Mouse (Mus musculus): ENCODE data around the gene Tmem267. TPM values are rescaled to one million over a fixed set of nuclear protein-coding genes. Genes with fewer than 3 reads are reported as not detected.

Tmem267 gene
- 0.71 and 1.4 TPM in 2 replicates for polyA plus RNA-seq (2015; fragmentation: Nextera tagmentation; extraction: Ambion mirVana)

DNA sequence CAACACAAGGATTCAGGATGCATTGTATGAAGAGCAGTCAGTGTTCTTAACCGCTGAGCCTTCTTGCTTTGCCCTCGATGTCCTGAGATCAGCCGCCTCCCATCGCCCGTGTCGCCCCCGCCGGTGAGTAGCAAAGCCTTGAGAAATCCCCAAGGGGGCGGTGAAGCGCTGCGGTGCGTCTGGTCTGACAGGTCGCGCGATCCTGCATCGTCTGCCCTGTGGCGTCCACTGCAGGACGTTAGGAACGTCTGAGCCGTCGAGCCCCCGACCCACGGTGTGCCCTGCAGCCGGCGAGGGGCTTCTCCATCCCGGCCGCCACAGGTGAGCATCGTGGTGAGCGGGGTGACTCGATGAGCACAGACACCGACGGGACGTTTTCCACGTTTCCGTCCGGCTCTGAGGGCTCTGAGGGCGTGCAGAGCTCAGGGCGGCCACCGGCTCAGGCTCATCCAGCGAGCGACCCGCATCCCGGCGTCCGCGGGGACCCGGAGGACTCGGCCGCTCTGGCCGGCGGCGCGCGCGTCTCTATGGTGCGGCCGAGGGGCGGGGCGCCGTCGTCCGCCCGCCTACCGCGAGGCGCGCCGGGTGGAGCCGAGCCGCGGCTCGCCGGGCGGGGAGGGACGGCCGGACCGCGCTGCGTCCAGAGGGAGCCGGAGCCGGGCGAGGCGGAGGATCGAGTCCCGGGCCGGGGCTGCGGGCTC, at the start of gene Tmem267, which contains the start of gene 3110070M22Rik:
TSS of gene Tmem267 (plus strand) at position 160 of the 701 bp plus-strand sequence.
TSS of gene 3110070M22Rik (minus strand) at position 504 of the 701 bp plus-strand sequence.

GRCm38 (mm10) chr13:119462596-119463560, 25.0 kb upstream of the Tmem267 start, which contains the start of gene 4833420G17Rik:
4833420G17Rik (plus strand) TSS chr13:119462768.

DNA sequence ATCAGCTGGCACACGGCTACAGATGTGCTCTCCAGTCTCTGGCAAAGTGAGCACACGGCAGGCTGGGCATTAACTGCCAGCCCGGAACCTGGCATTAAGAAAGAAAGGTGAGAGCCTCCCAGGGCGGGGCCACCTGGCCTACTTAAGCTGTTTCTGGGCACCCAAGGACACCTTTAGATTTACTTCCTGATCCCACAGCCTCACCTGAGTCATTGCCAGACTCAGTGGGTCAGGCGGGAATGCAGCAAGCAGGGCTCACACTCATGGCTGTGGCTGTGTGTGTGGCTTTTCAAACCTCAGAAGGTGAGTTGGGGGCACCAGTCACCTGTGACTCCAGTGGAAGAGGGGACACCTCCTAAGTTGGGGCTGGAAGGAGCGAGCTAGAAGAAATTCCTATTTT, 135.8 kb downstream of the Tmem267 start, which contains the start of gene Ccl28:
TSS of gene Ccl28 (plus strand) at position 186 of the 400 bp plus-strand sequence.

Other genes with a start within 250 kb of the Tmem267 start
- 79.7 and 140 TPM in 2 replicates for gene Paip1, start 59.4 kb upstream of the Tmem267 start, polyA plus RNA-seq (2015; fragmentation: Nextera tagmentation; extraction: Ambion mirVana)
- 35.2 and 49.8 TPM in 2 replicates for gene 4833420G17Rik, start 25.3 kb upstream of the Tmem267 start, polyA plus RNA-seq (2015; fragmentation: Nextera tagmentation; extraction: Ambion mirVana)
- gene 3110070M22Rik, start 344 bp downstream of the Tmem267 start, polyA plus RNA-seq (2015; fragmentation: Nextera tagmentation; extraction: Ambion mirVana), result 2.1 and 2.5 TPM in 2 replicates
- 0.03 and 0.10 TPM in 2 replicates for gene Ccl28, start 135.8 kb downstream of the Tmem267 start, polyA plus RNA-seq (2015; fragmentation: Nextera tagmentation; extraction: Ambion mirVana)
- 94.8 and 129 TPM in 2 replicates for gene Hmgcs1, start 202.3 kb downstream of the Tmem267 start, polyA plus RNA-seq (2015; fragmentation: Nextera tagmentation; extraction: Ambion mirVana)